Comparison of ENCODE assay signal across 8 mouse cellular contexts in the genomic region with DNA sequence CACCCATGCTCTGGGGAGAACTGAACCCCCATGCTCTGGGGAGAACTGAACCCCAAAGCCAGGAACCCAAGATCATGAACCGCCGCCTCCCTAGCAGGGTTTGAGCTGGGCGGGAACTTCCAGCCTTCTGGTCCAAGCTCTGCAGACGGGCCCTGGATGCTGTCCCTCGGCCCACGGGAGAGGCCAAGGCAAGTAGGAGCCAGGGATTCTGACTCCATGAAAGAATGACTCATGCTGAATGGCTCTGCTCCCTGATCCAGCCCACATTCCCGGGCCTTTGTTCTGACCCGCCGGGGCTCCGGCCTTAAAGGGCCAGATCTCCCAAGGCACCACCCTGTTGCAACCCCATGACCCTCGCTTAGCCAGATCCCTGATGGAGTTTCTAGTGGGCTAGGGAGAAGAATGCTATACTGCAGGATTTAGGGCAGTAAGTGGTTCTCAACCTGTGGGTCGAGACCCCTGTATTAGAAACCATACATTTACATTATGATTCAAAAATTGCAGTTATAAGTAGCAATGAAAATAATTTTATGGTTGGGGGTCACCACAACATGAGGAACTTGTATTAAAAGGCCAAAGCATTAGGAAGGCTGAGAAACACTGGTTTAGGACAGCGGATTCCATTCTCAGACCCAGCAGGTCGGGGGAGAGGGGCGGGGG.
DNase-seq lines count a peak whose midpoint lies in the region; ATAC-seq and TF ChIP-seq lines count a peak whose summit lies in the region.

No protein-coding gene starts in this region.

- peak overlapping the region; percentile 87 for H3K27ac ChIP-seq in midbrain, embryonic 10.5 days (replicated peaks)
- H3K27ac ChIP-seq in midbrain, embryonic 13.5 days, result no peak overlapping the region
- H3K27ac ChIP-seq in heart, embryonic 11.5 days (ENCODE audit: low read depth, low read length), result 0 out of 2 replicates have a peak overlapping the region, but pooled peaks have one; percentile 30
- no peak overlapping the region for H3K27ac ChIP-seq in kidney, embryonic 16.5 days (ENCODE audit: low read length)

- H3K4me3 ChIP-seq in midbrain, embryonic 10.5 days, result peak overlapping the region; percentile 32
- H3K4me3 ChIP-seq in midbrain, embryonic 13.5 days (replicated peaks), result no peak overlapping the region
- H3K4me3 ChIP-seq in heart, embryonic 11.5 days (ENCODE audit: low read depth, low read length), result no peak overlapping the region
- no peak overlapping the region for H3K4me3 ChIP-seq in kidney, embryonic 16.5 days (ENCODE audit: low read length)
- no peak overlapping the region for H3K4me3 ChIP-seq in lung, adult 2 months (replicated peaks; ENCODE audit: extremely low read depth, low read depth, low read length)

- no peaks in the 10 kb centered on the region for H3K9me3 ChIP-seq in midbrain, embryonic 10.5 days (replicated peaks)
- H3K9me3 ChIP-seq in midbrain, embryonic 13.5 days, result no peaks in the 10 kb centered on the region
- no peaks in the 10 kb centered on the region for H3K9me3 ChIP-seq in heart, embryonic 11.5 days (replicated peaks; ENCODE audit: control insufficient read depth, low read length)
- H3K9me3 ChIP-seq in kidney, embryonic 16.5 days (ENCODE audit: low read length), result no peaks in the 10 kb centered on the region

- no peak for ATAC-seq in midbrain, embryonic 13.5 days
- ATAC-seq in heart, embryonic 11.5 days (replicated peaks; ENCODE audit: insufficient number of reproducible peaks, low FRiP score, low TSS enrichment), result no peak; the same call in 1 of the 2 replicates
- ATAC-seq in kidney, embryonic 16.5 days (ENCODE audit: low FRiP score, low TSS enrichment), result peak; percentile 18; the same call in 1 of the 2 replicates

- peaks cover 52% of the 10 kb centered on the region for H3K4me1 ChIP-seq in midbrain, embryonic 10.5 days
- peaks cover 21% of the 10 kb centered on the region for H3K4me1 ChIP-seq in midbrain, embryonic 13.5 days (replicated peaks)
- H3K4me1 ChIP-seq in heart, embryonic 11.5 days (ENCODE audit: control insufficient read depth, insufficient read depth, low read length), result peaks cover 43% of the 10 kb centered on the region
- H3K4me1 ChIP-seq in kidney, embryonic 16.5 days (ENCODE audit: insufficient read depth, low read length), result peaks cover 17% of the 10 kb centered on the region
- H3K4me1 ChIP-seq in lung, adult 2 months (ENCODE audit: control insufficient read depth, insufficient read depth, low read length), result peaks cover 18% of the 10 kb centered on the region

- peak; percentile 68 for DNase-seq in midbrain, embryonic 10.5 days (ENCODE audit: low spot score)
- peak; percentile 60 for DNase-seq in embryo, embryonic 9.5 days (ENCODE audit: extremely low spot score)
- peak; percentile 72 for DNase-seq in lung, adult 2 months
- DNase-seq in retina, postnatal 1 day, result peak; percentile 54
- no peak for DNase-seq in thymus, postnatal 14 days

- no peak for TF ChIP-seq CTCF in lung, adult 2 months (IDR thresholded peaks at IDR 0.05; ENCODE audit: insufficient read depth, low read length)

- 12% methylated on average over 13 of the region's 15 CpGs for WGBS in midbrain, embryonic 10.5 days
- 12% methylated on average over 14 of the region's 15 CpGs for WGBS in midbrain, embryonic 13.5 days
- 24% methylated on average over 15 of the region's 15 CpGs for WGBS in heart, embryonic 11.5 days (ENCODE audit: insufficient replicate concordance)
- 30% methylated on average over 13 of the region's 15 CpGs for WGBS in kidney, embryonic 16.5 days
- WGBS in lung, adult 2 months, result 29% methylated on average over 15 of the region's 15 CpGs

- H3K9ac ChIP-seq in midbrain, embryonic 13.5 days (replicated peaks), result no peak overlapping the region
- no peak overlapping the region for H3K9ac ChIP-seq in heart, embryonic 11.5 days (ENCODE audit: low read depth, low read length)
- no peak overlapping the region for H3K9ac ChIP-seq in kidney, embryonic 16.5 days (replicated peaks; ENCODE audit: low read length)

- H3K4me2 ChIP-seq in midbrain, embryonic 13.5 days (replicated peaks), result no peak overlapping the region
- peak overlapping the region; percentile 36; the same call in 1 of the 2 replicates for H3K4me2 ChIP-seq in heart, embryonic 11.5 days
- no peak overlapping the region for H3K4me2 ChIP-seq in kidney, embryonic 16.5 days (replicated peaks; ENCODE audit: low read depth, low read length)

- H3K36me3 ChIP-seq in midbrain, embryonic 10.5 days, result no peaks in the 10 kb centered on the region
- H3K36me3 ChIP-seq in midbrain, embryonic 13.5 days, result no peaks in the 10 kb centered on the region
- no peaks in the 10 kb centered on the region for H3K36me3 ChIP-seq in heart, embryonic 11.5 days (ENCODE audit: control insufficient read depth, insufficient read depth, low read length)
- no peaks in the 10 kb centered on the region for H3K36me3 ChIP-seq in kidney, embryonic 16.5 days (ENCODE audit: insufficient read depth, low read length)

- peak; percentile 33; the same call in 1 of the 2 replicates for TF ChIP-seq POLR2A in lung, adult 2 months (IDR thresholded peaks at IDR 0.05; ENCODE audit: borderline replicate concordance, extremely low read depth, low read depth, low read length)

- peaks cover 43% of the 10 kb centered on the region for H3K27me3 ChIP-seq in midbrain, embryonic 10.5 days (ENCODE audit: low read depth, poor library complexity, severe bottlenecking)
- peaks cover 16% of the 10 kb centered on the region for H3K27me3 ChIP-seq in midbrain, embryonic 13.5 days
- H3K27me3 ChIP-seq in heart, embryonic 11.5 days (ENCODE audit: control insufficient read depth, insufficient read depth, low read length), result peaks cover 2% of the 10 kb centered on the region; the same call in 1 of the 2 replicates
- no peaks in the 10 kb centered on the region for H3K27me3 ChIP-seq in kidney, embryonic 16.5 days (ENCODE audit: insufficient read depth, low read length)

Comparison
In these comparisons a context has a peak if more than half of its experiments do, and no peak if none do; other contexts are left out.
1. H3K27ac ChIP-seq: peak in midbrain, embryonic 10.5 days (single experiment) and heart, embryonic 11.5 days (single experiment); none in midbrain, embryonic 13.5 days (single experiment) and kidney, embryonic 16.5 days (single experiment).